Mouse (Mus musculus): ENCODE measurements at regions not wholly inside any gene's neighbourhood (a gene's known extent, or its start where the extent isn't known, plus 50 kb on each side); places are given as distances from the start of the nearest gene placed in this dataset. TPM values are rescaled to one million over a fixed set of nuclear protein-coding genes. Genes with fewer than 3 reads are reported as not detected.
"Not testable (repeated sequence)": the region's sequence is repeated elsewhere in the genome, so short reads cannot be mapped to it uniquely, and the experiment has no call there.

DNA sequence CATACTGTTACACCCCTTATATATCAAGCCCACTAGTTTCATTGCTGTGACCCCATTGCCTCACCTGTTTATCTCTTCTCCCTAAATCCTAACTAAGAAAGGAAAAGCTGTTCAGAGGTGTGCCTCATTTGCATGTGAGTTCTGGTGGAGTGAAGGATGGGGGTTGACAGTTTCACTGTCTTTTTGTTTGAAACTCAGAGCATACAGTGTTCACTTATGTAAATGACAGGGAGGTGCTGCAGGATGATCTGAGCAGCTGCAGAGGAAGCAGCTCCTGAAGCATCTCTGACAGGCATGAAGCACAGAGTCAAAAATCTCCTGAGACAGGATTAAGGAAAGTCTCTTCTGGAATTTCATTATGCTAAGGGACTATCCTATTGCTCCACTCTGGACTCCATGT, 351.9 kb downstream of the Eepd1 start:
- Histone ChIP-seq H3K27ac (replicated peaks) (no peak overlapping the region), H3K4me2 (replicated peaks) (no peak overlapping the region), H3K36me3 (no peaks in the 10 kb centered on the region), H3K9me3 (no peaks in the 10 kb centered on the region), H3K4me1 (no peaks in the 10 kb centered on the region), H3K27me3 (no peaks in the 10 kb centered on the region), H3K4me3 (no peak overlapping the region), H3K9ac (replicated peaks) (no peak overlapping the region)
- no peak for ATAC-seq (replicated peaks)

DNA sequence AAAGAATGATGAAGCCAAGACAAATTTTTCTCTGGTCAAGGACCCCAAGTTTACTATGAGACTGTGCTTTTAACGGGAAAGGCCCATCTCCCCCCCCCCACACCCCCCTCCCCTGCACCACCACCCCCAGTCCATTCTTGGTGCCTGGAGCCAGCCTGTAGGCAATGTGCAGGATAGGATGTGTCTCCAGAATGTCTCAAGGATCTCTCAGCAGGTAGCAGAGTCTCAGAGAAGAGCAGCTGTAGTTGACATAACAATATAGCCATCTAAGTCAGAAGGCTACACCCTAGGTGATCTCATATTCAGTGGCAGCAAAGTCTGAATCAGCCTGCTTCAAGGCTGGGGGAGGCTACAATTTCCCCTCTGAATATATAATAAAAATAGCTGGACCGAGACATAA, 368.6 kb downstream of the Eepd1 start:
- not testable (repeated sequence) for H3K4me1 ChIP-seq; H3K4me3 ChIP-seq; H3K9ac ChIP-seq (replicated peaks); H3K4me2 ChIP-seq (replicated peaks); H3K27ac ChIP-seq (replicated peaks); H3K9me3 ChIP-seq; ATAC-seq (replicated peaks); H3K27me3 ChIP-seq; H3K36me3 ChIP-seq
- 91% methylated on average over 2 of the region's 2 CpGs for WGBS

DNA sequence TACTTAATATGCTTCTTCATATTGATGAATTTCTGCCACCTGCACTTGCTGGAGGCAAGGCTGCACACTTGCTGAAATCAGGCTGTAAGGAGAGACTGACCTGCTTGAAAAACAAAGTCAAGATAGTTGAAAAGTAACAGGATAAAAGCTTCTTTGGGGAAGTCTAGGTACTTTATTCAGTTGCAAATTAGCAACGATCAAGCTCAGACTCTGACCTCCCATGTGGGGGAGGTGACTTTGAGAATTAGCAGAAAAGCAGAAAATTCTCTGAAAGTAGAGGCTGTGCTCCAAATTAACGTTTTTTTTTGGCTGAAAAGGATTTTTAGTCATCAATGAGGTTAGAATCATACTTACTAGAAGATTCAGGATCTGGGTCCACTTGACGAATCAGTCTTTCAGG, 369.3 kb downstream of the Eepd1 start:
- not testable (repeated sequence) for H3K9ac ChIP-seq (replicated peaks); H3K4me1 ChIP-seq; ATAC-seq (replicated peaks); H3K27me3 ChIP-seq; H3K27ac ChIP-seq (replicated peaks); H3K36me3 ChIP-seq; H3K4me3 ChIP-seq; H3K9me3 ChIP-seq; H3K4me2 ChIP-seq (replicated peaks)
- WGBS: 55% methylated on average over 3 of the region's 3 CpGs

DNA sequence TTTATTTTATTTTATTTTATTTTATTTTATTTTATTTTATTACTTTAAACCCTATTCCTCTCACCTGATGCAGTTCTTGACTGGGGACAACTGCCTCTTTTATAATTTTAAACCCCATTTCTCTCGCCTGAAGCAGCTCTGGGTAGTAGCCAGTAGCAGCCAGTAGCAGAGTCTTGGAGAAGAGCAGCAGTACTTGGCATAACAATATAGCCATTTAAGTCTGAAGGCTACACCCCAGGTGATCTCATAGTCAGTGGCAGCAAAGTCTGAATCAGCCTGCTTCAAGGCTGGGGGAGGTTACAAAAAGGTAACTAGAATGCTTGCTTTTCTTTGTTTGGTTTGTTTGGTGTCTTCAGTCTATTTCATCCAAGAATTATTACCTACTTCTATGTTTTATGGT, 373.2 kb downstream of the Eepd1 start:
- no peaks in the 10 kb centered on the region for H3K36me3 ChIP-seq
- WGBS: 49% methylated on average over 1 of the region's 1 CpGs
- no peaks in the 10 kb centered on the region for H3K4me1 ChIP-seq
- no peak overlapping the region for H3K4me3 ChIP-seq
- no peak overlapping the region for H3K4me2 ChIP-seq (replicated peaks)
- no peaks in the 10 kb centered on the region for H3K27me3 ChIP-seq
- no peak for ATAC-seq (replicated peaks)
- H3K9ac ChIP-seq (replicated peaks): no peak overlapping the region
- H3K9me3 ChIP-seq: no peaks in the 10 kb centered on the region
- no peak overlapping the region for H3K27ac ChIP-seq (replicated peaks)

DNA sequence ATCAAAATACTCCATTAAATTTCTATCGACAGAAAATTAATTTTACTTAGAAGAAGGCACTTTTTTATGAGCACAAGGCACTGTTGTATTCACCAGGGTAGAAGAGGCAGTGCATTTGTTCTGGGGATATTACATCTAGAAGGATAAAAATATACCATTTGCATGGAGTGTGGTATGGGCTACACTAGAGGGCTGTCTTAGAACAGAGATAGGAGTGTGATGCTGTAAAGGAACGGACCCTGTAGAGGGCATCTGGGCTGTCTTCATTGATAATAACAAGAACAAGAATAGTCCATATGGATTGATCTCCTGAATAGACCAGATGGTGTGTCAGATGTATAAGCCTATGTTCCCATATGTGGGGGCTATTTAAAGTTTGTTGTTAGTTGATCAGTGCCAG, 388.9 kb downstream of the Eepd1 start:
- no peak overlapping the region for H3K9ac ChIP-seq (replicated peaks)
- no peaks in the 10 kb centered on the region for H3K4me1 ChIP-seq
- ATAC-seq (replicated peaks): no peak; the same call in 1 of the 2 replicates
- H3K36me3 ChIP-seq: no peaks in the 10 kb centered on the region
- no peaks in the 10 kb centered on the region for H3K9me3 ChIP-seq
- no peak overlapping the region for H3K4me2 ChIP-seq (replicated peaks)
- H3K4me3 ChIP-seq: no peak overlapping the region
- 78% methylated on average over 2 of the region's 2 CpGs for WGBS
- H3K27me3 ChIP-seq: no peaks in the 10 kb centered on the region
- no peak overlapping the region for H3K27ac ChIP-seq (replicated peaks)

DNA sequence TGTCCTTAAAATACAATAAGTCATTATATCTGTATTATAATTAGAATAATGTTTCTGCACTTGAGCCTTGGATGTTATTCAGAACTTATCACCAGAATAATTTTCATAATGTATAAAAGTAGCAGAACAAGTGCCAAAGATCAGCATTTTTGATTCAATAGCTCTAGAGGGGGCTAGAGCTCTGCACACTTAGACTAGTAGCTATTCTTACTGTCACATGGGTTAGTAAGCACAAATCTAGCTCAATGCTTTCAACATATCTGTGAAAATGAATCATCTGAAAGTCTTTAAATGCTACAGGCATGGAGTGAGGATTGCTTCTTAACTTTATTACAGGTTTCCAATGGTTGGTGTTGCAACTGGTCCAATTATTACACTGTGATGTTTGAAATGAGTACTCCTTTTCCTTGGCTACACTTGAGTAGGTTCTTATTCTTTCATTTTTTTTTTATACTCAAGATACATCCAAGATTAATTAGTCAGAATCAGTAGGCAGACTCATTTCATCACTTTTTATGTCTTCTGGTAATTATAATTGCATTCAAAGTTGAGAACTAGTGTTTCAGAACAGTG, 415.1 kb downstream of the Eepd1 start:
- no peak overlapping the region for H3K27ac ChIP-seq (replicated peaks)
- H3K4me1 ChIP-seq: no peaks in the 10 kb centered on the region
- H3K9me3 ChIP-seq: no peaks in the 10 kb centered on the region
- H3K4me2 ChIP-seq (replicated peaks): no peak overlapping the region
- no peak overlapping the region for H3K9ac ChIP-seq (replicated peaks)
- no peak for ATAC-seq (replicated peaks)
- no peaks in the 10 kb centered on the region for H3K36me3 ChIP-seq
- H3K27me3 ChIP-seq: no peaks in the 10 kb centered on the region
- no peak overlapping the region for H3K4me3 ChIP-seq

Small RNAs in the stretch of these regions (microRNA-seq; reads per million reads assigned to microRNA genes)
- not detected for gene Gm26190

Measured in forebrain, embryonic 15.5 days (tissue).